Mouse (Mus musculus): ENCODE measurements around the gene Taf13.

Taf13 gene

GRCm38 (mm10) chr3:108571443-108572294 lies at the start of gene Taf13:
Gene Taf13 (plus strand): TSS chr3:108571698.
- peak; percentile 98 for DNase-seq

GRCm38 (mm10) chr3:108523415-108523814 lies 48.1 kb upstream of the Taf13 start:
- no peak for DNase-seq

- DNase-seq = no peak
Measured at GRCm38 (mm10) chr3:108528489-108528888, 43.0 kb upstream of the Taf13 start.

DNA sequence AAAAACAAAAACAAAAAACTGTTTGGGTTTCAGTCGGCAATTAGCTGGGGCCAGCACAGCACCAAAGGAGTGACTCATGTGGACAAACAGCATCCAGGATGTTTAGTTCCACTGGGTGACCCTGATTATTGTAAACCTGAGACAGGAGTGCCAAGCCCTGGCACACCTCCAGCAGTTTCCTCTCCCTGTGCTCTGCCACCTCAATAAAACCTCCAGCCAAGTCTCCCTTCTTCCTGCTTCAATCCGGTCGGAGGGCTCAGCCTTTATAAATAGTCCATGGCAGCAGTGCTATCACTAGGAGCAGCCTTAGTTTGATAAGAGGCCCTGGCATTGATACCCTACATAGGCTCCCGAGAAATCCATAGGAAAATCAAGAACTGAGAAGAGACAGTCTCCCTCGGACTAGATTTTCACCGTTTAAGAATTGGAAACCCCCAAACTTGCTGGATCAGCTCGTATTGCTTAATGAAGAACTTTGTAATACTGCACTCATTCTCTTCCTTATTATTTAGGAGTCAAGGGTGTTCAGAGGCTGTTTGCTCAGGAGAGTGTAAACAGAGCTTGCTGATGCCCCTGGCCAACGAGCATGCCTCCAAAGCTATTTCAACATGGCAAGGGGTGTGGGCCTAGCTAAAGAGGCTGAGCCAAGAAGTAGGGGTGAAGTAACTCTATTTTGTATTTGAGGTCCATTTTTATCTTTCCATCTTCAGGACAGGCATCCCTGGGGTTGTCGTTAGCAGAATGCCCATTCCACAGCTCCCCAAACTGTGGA lies 38.2 kb upstream of the Taf13 start:
- DNase-seq = peak; percentile 44

GRCm38 (mm10) chr3:108533951-108534350 lies 37.5 kb upstream of the Taf13 start, which contains the start of gene 1700013F07Rik:
Gene 1700013F07Rik (plus strand): TSS chr3:108534150.
- DNase-seq = no peak

- DNase-seq = no peak
Measured at GRCm38 (mm10) chr3:108535896-108536516, 35.5 kb upstream of the Taf13 start.

GRCm38 (mm10) chr3:108536517-108537260 lies 34.8 kb upstream of the Taf13 start, which contains the start of gene 5330417C22Rik:
Gene 5330417C22Rik (minus strand): TSS chr3:108536536.
- no peak for DNase-seq

DNA sequence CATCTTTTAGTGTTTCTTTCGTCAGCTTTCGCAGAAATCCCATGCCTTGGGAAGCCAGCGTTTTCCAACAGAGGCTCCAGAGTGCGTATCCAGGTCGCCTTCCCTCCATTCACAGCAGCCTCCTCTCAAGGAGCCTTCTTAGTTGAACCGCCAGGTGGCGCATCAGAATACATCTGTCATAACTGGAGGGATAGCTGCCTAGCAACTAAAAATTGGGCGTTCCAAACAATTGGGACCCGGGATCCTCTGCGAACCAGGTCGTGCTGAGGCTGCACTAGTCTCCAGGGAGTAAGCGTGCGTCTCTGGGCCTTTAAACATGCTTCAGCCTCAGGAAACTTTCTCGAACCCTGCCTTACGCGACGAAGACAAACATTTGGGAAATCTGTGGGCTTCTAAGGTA lies 34.2 kb upstream of the Taf13 start:
- DNase-seq = peak; percentile 89

DNA sequence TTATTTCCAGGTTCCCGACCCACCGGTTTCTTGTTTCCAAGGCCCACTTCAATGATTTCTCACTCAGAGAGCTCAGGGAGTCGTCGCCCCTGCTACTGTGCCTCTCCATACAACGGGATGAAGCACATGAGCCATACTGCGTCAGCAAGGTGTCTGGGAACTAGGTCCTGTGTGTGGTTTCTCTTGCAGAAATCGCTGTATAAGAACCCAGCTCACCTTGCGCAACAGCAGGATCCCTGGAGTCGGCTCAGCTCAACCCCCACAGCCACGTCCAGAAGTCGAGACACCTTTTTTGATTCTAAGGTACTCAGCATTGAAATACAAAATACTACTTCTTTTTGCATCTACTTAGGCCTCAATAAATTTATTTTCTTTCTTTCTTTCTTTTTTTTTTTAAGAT lies 29.2 kb upstream of the Taf13 start:
- no peak for DNase-seq

DNA sequence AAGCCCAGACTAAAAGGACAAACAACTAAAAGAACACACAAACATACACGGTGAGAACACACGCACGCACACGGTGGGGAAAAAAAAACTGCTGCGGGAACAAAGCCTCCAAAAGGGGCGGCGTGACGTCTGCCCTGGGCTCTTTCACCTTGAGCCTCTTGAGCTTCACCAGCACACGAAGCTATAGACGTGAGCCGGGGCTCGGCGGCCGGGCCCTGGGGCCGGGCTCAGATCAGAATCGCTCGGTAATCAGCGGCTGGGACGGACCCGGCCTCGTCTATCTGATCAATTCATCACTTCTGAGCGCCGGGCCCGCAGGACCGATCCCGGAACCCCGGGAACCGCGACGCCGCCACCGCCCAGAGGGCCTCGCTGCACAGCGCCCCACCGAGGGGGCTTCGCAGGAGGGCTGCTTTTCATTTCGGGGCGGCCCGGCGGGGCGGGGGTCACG lies 17.4 kb upstream of the Taf13 start:
- no peak for DNase-seq

- peak; percentile 97 for DNase-seq
Measured at GRCm38 (mm10) chr3:108554587-108555312, 16.7 kb upstream of the Taf13 start.

GRCm38 (mm10) chr3:108557888-108558287 lies 13.6 kb upstream of the Taf13 start:
- DNase-seq = no peak

DNA sequence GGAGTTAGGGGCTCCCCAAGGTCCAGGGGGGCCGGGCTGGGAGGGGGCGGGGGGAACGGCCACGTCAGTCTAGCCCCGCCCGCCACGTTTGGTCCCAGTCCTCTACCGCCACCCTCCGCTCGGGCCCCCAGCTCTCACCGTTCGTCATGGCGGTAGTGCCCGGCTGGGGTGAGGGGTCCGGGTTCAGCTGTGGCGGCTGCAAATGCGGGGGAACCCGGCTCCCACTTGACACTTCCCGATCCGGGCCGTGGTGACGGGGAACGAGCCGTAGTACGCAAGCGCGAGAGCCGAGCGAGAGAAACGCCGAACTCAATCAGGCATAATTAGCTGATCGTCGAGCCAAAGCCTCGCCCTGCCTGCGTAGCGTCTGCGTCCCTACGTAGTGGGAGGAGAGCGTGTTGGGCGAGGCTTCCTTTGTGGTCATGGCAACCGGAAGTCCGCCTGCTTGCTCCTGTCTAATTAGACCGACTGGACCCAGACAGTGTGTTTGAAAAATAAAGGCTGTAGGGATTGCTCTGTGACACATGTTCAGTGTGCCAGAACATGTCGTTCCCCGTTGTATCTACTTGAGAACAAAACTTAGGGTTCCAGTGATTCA lies 9.3 kb upstream of the Taf13 start, which contains the start of gene Tmem167b:
Tmem167b (minus strand) TSS at position 334 of the 598 bp plus-strand sequence.
- peak; percentile 98 for DNase-seq

GRCm38 (mm10) chr3:108562777-108563271 lies 8.7 kb upstream of the Taf13 start:
- DNase-seq = peak; percentile 52

GRCm38 (mm10) chr3:108563309-108563708 lies 8.2 kb upstream of the Taf13 start:
- DNase-seq = peak; percentile 92

DNA sequence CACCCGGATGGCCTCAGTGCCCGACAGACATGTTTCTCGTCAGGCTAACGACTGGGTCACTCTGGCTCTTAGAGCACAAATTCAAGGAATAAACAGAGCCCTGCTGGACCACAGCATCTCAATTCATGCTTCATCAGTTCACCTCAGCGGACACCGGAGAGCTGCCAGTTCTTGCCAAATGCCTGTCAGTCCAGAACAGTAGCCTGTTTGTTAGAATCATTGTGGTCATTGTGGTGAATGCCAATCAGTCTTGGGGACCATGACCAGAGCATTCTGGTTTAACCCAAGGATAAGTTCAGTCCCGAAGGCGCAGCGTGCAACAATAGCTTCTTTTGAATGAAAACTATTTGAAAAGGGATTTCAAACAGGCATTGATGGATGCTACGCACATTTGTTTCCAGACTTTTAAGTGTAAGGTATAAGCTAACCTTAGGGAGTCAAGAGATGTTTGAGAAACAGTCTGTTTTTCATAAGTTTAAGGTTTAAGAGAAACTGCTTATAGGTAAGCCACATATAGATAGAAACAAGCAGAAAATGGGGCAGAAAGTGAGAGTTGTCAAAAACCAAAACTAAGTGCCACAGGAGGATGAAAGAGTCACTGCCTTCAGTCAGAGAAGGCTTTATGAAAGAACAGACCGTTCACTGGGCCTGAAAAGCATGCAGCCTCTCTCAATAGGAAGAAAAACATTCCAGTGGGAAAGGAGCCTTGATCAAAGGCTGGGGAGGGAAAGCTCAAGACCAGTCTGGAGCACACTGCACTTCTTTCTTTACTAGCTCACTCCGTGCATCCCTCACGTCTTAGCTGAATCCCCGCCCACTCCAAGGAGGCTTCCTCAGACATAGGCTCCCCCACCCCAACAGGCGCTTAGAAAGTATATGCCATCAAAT lies 3.3 kb upstream of the Taf13 start:
- no peak for DNase-seq

- peak; percentile 82 for DNase-seq
Measured at GRCm38 (mm10) chr3:108569636-108570035, 1.9 kb upstream of the Taf13 start.

DNA sequence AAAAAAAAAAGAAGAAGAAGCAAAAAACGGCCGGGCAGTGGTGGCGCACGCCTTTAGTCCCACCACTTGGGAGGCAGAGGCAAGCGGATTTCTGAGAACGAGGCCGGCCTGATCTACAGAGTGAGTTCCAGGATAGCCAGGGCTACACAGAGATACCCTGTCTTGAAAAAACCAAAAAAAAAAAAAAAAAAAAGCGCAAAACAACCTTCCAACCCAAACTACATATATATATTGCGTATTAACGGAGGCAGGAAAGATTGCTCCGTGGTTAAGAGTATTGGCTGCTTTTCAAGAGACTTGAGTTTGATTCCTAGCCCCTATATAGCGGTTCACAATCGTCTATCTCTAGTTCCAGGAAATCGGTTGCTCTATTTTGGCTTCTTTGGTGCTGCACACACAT lies 685 bp upstream of the Taf13 start:
- no peak for DNase-seq

- no peak for DNase-seq
Measured at GRCm38 (mm10) chr3:108572309-108573010, 962 bp downstream of the Taf13 start.
